Mouse (Mus musculus) telencephalon, adult 2 months (tissue): ENCODE measurements around the gene Zbtb22.

Experiments used
- DNase-seq: peaks from one replicate; pipeline ENCODE4 v3.0.0-alpha.2; 2011; ENCODE audit warnings: low read depth, low spot score

The Zbtb22 gene

GRCm38 (mm10) chr17:33965082-33965845 is 49.6 kb downstream of the Zbtb22 start:
- no peak for DNase-seq

GRCm38 (mm10) chr17:33965846-33966550 is 50.3 kb downstream of the Zbtb22 start:
- no peak for DNase-seq

- DNase-seq: no peak
Observed at GRCm38 (mm10) chr17:33968489-33968888, 52.8 kb downstream of the Zbtb22 start.
